Mouse (Mus musculus): ENCODE measurements around the gene Vars2.

Vars2 gene

DNA sequence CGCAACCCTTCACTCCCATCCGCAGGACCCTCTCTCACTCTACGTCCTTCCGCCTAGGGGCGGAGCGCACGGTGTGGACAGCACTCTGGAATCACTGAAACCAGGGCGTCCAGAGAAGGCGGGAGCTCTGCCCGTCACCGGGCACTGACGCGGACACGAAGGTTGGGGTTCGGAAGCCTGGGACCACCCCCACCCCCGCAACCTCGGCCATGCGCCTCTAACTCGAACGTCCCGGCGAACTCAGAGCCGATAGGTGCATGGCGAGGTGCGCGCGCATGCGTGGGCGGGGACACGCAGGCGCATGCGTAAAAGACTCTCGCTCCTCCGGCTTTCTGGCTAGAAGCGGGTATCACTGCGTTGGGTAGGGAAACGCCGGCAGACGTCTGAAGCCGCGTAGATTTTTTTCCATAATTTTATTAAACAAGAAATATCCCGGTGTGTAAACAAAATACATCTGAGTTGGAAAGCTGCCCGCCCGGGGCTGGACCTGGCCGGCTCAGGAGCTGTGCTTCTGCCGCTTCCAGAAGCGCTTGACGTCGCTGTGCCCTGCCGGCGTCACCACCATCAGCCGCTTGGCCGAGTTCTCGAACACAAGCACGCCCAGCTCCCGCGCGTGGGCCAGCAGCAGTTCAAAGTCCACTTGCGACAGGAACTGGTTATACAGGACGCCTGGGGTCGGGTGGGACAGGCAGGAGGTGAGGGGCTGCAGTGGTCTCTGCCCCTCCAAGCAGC, at the start of gene Vars2:
Vars2 (minus strand) TSS at position 259 of the 732 bp plus-strand sequence.
- peak; percentile 98 for DNase-seq (ENCODE audit: low read depth, low spot score)

DNA sequence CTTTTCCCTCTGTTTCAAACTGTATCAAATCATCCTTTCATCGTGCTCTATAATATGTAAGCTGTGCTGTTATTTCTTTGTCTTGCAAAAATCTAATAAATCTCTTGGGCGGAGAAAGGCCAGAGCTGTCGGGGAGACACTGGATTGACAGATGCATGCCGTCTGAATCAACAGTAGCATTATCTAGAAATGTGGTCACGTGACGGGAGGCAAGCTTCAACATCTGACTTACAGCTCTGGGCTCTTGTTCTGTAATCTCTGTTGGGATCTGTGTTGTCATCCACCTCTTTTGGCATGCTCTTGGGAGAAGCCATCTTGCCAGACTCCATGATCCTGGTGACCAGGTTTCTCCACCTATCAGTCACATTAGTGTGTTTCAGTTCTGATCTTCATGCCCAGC, 49.7 kb upstream of the Vars2 start:
- DNase-seq (ENCODE audit: low read depth, low spot score), result no peak

- no peak for DNase-seq (ENCODE audit: low read depth, low spot score)
Measured at GRCm38 (mm10) chr17:35716114-35716513, 48.7 kb upstream of the Vars2 start.

GRCm38 (mm10) chr17:35710705-35711347, 43.4 kb upstream of the Vars2 start:
- DNase-seq (ENCODE audit: low read depth, low spot score), result no peak

DNA sequence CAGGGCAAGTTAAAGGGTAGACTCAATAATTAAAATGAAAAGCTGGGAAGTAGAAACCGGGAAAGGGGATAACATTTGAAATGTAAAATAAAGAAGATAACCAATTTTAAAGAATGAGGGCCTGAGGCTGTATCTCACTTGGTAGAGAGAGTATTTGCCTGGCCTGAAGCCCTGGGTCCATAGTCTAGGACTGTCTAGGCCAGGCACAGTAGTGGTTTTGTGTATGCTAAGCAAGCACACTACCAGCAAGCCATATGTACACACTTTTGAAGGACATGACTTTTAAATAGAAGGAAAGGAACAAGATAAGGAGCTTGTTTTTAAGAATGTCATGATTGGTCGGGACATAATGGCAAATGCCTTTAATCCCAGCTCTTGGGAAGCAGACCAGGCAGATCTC, 41.2 kb upstream of the Vars2 start:
- no peak for DNase-seq (ENCODE audit: low read depth, low spot score)

DNA sequence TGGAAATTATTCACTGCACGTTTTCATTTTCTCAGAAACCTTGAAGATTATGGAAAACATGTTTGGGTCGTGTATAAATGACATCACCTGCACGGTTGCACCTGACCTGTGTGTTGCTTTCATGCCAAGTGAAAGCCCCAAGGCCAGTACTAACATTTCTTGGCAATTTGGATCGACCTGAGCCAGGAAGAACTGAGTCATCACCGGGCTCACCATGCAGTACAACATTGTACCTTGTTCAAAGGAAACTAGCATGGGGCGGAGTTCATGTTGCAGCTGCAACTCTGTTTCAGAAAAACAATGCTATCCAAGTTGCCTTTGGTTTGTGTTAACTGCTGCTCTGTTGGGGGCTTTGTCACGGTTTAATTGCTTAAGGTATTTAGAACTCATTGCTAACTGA, 40.5 kb upstream of the Vars2 start:
- no peak for DNase-seq (ENCODE audit: low read depth, low spot score)

DNA sequence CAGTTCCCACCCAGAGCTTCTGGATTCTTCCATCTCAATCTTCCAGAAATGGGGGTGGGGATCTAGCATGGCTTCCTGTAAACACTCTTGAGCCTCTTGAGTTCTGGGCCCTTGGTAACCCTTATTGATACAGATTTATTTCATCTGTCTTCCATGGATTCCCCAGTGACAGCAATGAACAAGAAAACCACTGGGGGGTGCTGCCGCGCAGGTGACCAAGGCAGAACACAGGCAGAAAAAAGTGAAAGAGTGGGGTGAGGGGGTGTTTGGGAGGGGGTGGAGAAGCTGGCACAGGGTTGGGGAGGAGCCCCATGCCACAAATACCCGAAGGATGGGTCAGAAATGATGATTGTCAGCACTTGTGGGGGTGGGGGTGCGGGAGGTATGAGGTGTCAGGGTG, 38.4 kb upstream of the Vars2 start:
- DNase-seq (ENCODE audit: low read depth, low spot score), result peak; percentile 48

GRCm38 (mm10) chr17:35704621-35705464, 37.5 kb upstream of the Vars2 start, which contains the start of gene Ddr1:
TSS of gene Ddr1 (minus strand) at chr17:35704621.
- DNase-seq (ENCODE audit: low read depth, low spot score), result no peak

DNA sequence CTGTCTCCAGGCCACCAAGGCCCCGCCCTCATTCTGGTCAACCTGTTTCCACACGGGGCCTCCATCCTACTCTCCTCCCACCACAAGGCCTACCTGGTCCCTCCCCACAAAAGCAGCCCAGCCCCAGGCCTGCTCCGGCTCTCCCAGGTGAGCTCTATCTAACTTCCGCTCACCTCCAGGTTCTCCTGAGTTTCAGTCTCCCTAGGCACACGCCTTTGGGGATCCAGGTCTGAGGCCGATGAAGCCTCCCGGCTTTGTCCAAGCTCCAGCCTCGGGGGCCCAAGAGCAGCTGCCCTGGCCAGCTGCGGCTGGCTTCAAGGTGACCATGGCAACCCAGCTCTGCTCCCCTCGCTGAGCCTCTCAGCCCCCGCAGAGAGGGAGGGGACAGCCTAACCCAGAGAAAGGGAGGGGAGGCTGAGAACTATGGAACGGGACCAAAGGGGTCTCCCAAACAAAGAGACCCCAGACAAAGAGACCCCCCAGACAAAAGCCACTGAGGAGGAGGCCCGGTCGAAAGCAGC, 36.4 kb upstream of the Vars2 start:
- DNase-seq (ENCODE audit: low read depth, low spot score), result no peak

GRCm38 (mm10) chr17:35703065-35703464, 35.7 kb upstream of the Vars2 start:
- DNase-seq (ENCODE audit: low read depth, low spot score), result no peak

GRCm38 (mm10) chr17:35702605-35703004, 35.2 kb upstream of the Vars2 start:
- no peak for DNase-seq (ENCODE audit: low read depth, low spot score)

DNA sequence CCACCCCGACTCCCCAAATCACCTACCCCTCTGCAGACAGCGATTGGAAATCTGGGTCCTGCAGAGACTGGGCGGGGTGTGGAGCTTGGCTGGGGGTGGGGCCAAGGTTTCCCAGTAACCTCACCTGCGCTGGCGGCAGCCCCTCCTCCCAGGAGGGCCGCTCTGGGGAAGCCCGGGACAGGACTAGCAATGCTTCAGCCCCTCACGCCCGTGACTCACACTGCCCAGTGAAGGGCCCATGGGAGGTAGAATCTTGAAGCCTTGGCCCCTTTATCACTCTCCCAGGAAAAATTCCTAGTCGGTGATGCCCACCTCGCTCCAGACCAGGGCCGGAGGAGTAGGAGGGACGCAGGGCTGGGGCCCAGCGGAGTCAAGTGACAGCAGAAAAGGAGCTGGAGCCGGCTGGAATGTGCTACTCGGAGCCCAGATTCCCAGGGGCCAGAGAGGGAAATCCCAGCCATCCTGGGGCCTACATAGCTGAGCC, 34.6 kb upstream of the Vars2 start:
- DNase-seq (ENCODE audit: low read depth, low spot score), result no peak

DNA sequence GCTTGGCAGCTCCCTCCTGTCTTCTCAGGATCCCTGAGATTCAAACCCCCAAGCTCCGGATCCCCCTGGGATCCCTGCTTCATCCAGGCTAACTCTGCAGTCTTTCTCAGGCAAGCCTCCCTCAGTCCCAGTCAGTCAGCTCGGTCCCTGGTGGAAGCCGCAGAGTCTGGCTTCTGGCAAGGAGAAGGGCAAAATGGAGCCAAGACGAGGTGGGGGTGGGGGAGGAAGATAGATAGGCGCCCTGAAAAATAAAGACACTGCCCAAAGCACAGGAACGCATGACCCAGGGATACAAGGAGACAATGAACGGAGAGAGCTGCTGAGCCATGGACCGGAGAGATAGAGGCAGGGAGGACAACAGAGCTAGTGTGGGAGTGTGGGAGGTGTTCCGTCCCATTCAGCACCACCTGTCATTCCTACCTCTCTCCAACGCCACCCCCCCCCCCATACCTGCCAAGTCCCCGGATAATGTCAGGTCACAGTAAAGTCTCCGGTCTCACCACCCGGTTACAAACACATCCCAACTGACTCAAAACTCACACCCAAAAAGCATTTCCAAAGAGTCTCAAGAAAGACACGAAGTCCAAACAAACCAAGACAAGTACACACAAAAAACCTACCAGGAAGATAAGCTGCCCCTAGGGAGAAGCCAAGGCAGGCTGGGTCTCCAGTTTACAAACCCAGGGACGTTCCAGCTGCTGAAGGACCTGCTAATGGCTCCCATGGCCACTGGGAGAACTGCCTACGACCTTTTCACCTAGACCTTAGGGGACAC, 34.0 kb upstream of the Vars2 start:
- DNase-seq (ENCODE audit: low read depth, low spot score), result no peak

GRCm38 (mm10) chr17:35700371-35700961, 33.1 kb upstream of the Vars2 start:
- DNase-seq (ENCODE audit: low read depth, low spot score), result peak; percentile 15

- peak; percentile 29 for DNase-seq (ENCODE audit: low read depth, low spot score)
Measured at GRCm38 (mm10) chr17:35699919-35700318, 32.5 kb upstream of the Vars2 start.

GRCm38 (mm10) chr17:35698501-35698883, 31.1 kb upstream of the Vars2 start:
- DNase-seq (ENCODE audit: low read depth, low spot score), result no peak

DNA sequence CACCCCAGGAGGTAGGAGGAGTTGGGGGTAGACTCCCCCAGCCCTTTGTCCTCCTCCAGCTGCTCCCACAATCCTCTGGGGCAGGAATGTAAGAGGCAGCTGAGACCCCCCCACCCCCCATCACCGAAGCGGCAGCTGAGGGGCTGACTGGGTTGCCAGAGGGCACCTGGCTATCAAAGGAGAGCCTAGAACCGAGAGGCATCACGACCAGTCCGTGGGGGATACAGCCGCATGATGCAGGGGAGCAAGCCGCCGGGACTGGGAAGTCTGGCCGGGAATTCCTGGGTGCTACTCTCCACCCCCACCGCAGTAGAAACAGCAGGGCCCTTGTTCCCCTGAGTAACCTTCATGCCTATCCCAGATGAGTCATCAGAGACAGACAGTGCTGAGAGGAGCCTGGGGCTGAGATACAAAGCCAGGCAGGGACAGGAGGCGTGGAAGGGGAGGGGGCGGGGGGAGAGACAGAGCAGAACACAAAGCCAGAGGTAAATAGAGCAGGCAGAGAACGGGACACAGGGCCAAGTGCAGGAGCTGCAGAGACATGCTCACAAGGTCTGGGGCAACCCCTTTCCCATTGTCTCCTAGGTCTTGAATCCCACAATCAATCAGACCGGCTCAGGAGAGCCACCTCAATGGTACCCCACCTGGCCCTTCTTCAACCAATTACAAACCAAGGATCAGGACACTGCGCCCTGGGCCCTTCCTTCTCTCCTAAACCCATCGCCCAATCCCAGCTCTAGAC, 30.5 kb upstream of the Vars2 start:
- DNase-seq (ENCODE audit: low read depth, low spot score), result no peak

- no peak for DNase-seq (ENCODE audit: low read depth, low spot score)
Measured at GRCm38 (mm10) chr17:35697429-35697758, 30.0 kb upstream of the Vars2 start.

DNA sequence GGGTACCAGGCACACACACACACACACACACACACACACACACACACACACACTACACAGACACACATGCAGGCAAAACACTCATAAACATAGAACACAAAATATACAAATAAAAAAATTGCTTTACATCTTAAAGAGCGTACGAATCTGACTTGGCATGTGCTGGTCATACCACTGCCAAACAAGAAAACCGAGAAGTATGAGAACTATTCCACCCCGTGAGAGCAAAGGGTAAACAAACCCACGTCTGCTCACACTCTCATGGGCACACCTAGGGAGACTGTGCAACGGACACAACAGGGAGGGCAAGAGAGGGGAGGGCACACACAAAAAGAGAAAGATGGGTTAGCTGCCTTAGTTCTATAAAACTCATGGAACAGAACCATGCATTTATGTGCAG, 29.3 kb upstream of the Vars2 start:
- no peak for DNase-seq (ENCODE audit: low read depth, low spot score)

- DNase-seq (ENCODE audit: low read depth, low spot score), result peak; percentile 36
Measured at GRCm38 (mm10) chr17:35695289-35695688, 27.9 kb upstream of the Vars2 start.

All from A20 (cell line).